Mouse (Mus musculus): ENCODE results near the gene Mdk. TPM values are rescaled to one million over a fixed set of nuclear protein-coding genes. Genes with fewer than 3 reads are reported as not detected.

The Mdk gene
- polyA plus RNA-seq, 1 experiment = 1.1 TPM

DNA sequence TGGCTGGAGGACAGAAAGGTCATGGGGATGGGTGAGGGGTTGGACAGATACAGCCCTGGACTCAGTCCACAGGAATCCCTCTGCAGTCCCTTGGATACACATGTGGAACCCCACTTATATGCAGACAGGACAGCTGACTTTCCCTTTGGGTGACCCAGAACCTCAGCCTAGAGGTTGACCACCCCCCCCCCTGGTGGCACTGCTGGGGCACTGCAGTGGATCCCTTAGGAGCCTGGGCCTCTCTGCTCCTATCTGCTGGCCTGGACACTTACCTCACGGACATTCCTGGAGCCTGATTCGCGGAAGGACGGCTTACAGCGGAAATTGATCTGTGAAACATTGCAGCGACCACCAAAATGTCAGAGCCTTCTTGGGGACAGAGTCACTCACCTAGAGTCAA lies 10.3 kb upstream of the Mdk start:
- Histone ChIP-seq H3K4me1 (ENCODE audit: control insufficient read depth) (peaks cover 38% of the 10 kb centered on the region), H3K27me3 (ENCODE audit: control insufficient read depth) (no peaks in the 10 kb centered on the region), H3K4me3 (replicated peaks) (no peak overlapping the region), H3K9me3 (ENCODE audit: control insufficient read depth, low read length) (no peaks in the 10 kb centered on the region), H3K36me3 (ENCODE audit: control insufficient read depth) (peaks cover 90% of the 10 kb centered on the region)
- no peak for TF ChIP-seq GATA1 (IDR thresholded peaks at IDR 0.05; ENCODE audit: low read length)
- TF ChIP-seq TAL1 (IDR thresholded peaks at IDR 0.05; ENCODE audit: low read length) = no peak

DNA sequence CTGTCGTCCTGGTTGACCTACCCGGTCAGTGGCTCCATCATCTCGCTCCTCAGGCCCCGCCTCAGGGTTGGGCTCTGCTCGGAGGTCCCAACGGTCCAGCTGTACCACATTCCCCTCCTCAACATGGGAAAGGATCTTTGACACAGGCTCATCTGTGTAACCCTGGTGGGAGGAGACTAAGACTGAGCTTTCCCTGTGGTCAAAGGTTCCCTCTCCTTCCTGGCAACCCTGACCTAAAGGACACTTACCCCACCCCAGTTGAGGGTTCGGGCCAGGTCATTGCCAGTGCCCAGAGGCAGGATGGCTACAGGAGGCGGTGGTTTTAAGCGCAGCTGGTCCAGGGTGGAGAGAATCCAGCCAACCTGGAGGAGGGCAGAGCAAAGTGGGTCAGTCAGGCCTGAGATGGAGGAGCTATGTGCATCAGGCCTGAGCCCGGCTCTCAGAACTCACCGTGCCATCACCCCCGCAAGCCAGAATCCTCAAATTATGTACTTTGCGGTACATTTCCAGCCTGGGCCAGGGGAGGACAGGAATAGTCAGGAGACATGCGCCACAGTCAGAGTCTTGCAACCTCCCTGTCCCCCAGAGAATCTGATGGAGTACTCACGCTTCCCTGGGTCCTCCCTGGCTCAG lies 7.3 kb upstream of the Mdk start:
- Histone ChIP-seq H3K27me3 (ENCODE audit: control insufficient read depth) (no peaks in the 10 kb centered on the region), H3K4me3 (replicated peaks) (no peak overlapping the region), H3K9me3 (ENCODE audit: control insufficient read depth, low read length) (no peaks in the 10 kb centered on the region), H3K36me3 (ENCODE audit: control insufficient read depth) (peaks cover 97% of the 10 kb centered on the region), H3K4me1 (ENCODE audit: control insufficient read depth) (peaks cover 9% of the 10 kb centered on the region)
- TF ChIP-seq TAL1 (IDR thresholded peaks at IDR 0.05; ENCODE audit: low read length) = no peak
- TF ChIP-seq GATA1 (IDR thresholded peaks at IDR 0.05; ENCODE audit: low read length) = no peak

DNA sequence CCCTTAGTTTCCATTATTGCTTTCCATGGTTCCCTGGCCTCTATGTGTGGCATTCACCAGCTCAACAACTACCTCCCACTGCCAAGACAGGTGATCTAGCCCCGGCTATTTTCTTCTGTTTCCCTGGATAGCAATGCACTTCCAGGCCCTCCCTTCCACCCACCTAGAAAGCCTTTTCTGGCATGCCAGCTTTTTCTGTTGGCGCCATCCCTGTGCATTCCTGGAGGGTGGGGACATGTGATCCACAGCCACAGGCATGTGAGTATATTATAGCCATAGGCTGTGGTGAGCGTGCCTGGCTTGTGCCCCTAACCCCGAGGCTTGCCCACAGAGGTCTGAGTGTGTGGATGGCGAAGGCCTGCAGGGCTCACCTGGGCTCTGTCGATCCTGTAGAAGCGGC lies 4.1 kb upstream of the Mdk start:
- H3K36me3 ChIP-seq (ENCODE audit: control insufficient read depth) = peaks cover 83% of the 10 kb centered on the region
- no peak overlapping the region for H3K4me3 ChIP-seq (replicated peaks)
- no peaks in the 10 kb centered on the region for H3K9me3 ChIP-seq (ENCODE audit: control insufficient read depth, low read length)

DNA sequence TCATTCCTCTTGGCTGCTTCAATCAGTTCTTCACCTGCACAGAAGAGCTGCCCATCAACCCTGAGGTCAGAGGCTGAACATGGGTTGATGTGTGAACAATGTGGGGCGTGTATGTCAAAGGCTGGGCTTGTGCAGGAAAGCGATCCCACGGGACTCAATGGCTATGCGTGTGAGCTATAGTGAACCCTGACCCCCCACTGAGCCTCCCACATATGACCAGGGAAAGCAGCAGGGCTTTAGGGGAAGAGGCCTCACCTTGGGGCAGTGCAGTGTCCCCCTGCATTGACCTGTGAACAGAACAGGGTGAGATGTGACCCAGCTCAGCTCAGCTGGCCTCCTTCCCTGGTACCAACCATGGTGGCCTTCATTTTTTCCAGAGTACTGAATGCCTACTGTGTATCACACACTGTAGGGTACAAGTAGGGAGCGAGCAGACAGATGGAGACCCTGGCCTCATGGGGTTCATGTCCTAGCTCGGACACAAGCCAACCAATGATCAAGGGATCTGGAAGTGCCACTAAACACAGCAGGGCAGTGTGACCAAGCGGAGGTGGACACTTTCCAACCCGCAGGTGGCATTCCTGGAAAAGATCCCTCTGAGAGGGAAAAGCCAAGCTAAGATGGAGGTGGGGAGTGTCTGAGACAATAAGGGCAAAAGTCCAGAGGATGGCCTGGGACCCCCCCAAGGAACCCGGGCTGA lies 2.9 kb upstream of the Mdk start:
- Histone ChIP-seq H3K4me3 (replicated peaks) (no peak overlapping the region), H3K27me3 (ENCODE audit: control insufficient read depth) (peaks cover 23% of the 10 kb centered on the region), H3K4me1 (ENCODE audit: control insufficient read depth) (peaks cover 32% of the 10 kb centered on the region), H3K9me3 (ENCODE audit: control insufficient read depth, low read length) (no peaks in the 10 kb centered on the region), H3K36me3 (ENCODE audit: control insufficient read depth) (peaks cover 73% of the 10 kb centered on the region)
- TF ChIP-seq GATA1 (IDR thresholded peaks at IDR 0.05; ENCODE audit: low read length) (no peak), TAL1 (IDR thresholded peaks at IDR 0.05; ENCODE audit: low read length) (no peak)

More for the DNA sequence above, 4.1 kb upstream of the Mdk start:
- peaks cover 25% of the 10 kb centered on the region for H3K4me1 ChIP-seq (ENCODE audit: control insufficient read depth)
- TF ChIP-seq GATA1 (IDR thresholded peaks at IDR 0.05; ENCODE audit: low read length) (no peak), TAL1 (IDR thresholded peaks at IDR 0.05; ENCODE audit: low read length) (no peak)
- peaks cover 11% of the 10 kb centered on the region for H3K27me3 ChIP-seq (ENCODE audit: control insufficient read depth)

DNA sequence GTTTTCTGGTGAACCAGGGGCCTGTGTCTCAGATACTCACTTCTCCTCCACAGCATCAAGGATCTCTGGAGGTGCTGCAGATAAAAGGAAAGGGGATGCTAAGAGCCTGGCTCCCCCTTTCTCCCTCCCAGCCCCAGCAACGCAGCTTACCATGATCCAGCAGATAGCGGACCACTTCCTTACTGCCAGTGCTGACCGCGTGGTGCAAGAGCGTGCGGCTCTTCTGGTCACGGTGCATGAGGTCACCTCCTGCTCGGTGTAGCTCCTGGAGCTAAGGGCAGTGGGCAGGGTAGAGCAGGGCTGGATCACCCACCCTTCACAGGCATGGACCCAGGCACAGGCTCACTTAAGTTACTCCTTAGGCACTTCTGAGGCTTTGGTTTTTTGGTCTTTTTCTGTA lies 1.9 kb upstream of the Mdk start:
- no peak overlapping the region for H3K4me3 ChIP-seq (replicated peaks)
- H3K4me1 ChIP-seq (ENCODE audit: control insufficient read depth) = peaks cover 33% of the 10 kb centered on the region
- peaks cover 63% of the 10 kb centered on the region for H3K36me3 ChIP-seq (ENCODE audit: control insufficient read depth)
- no peak for TF ChIP-seq TAL1 (IDR thresholded peaks at IDR 0.05; ENCODE audit: low read length)
- no peak for TF ChIP-seq GATA1 (IDR thresholded peaks at IDR 0.05; ENCODE audit: low read length)
- H3K9me3 ChIP-seq (ENCODE audit: control insufficient read depth, low read length) = no peaks in the 10 kb centered on the region
- peaks cover 29% of the 10 kb centered on the region for H3K27me3 ChIP-seq (ENCODE audit: control insufficient read depth)

DNA sequence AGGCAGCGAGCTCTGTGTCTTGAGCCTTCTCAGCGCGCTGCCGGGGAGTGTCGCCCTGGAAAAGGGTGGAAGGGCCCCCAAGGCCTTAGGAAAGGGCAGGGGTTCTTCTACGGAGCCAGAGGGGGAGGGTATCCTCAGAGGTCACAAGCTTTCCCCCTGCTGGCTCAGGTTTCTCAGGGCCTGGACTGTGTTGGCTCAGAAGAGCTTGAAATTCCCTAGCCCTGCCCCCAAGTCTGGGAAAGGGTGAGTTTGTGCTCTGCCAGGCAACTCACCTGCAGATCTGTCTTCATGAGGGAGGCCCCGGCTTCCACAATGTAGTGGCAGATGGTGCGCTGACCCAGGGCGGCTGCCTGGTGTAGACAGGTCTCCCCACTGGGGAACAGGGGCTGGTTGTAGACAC lies 1.4 kb upstream of the Mdk start:
- H3K27me3 ChIP-seq (ENCODE audit: control insufficient read depth) = peaks cover 34% of the 10 kb centered on the region
- H3K4me1 ChIP-seq (ENCODE audit: control insufficient read depth) = peaks cover 33% of the 10 kb centered on the region
- TF ChIP-seq GATA1 (IDR thresholded peaks at IDR 0.05; ENCODE audit: low read length) (no peak), TAL1 (IDR thresholded peaks at IDR 0.05; ENCODE audit: low read length) (no peak)
- no peak overlapping the region for H3K4me3 ChIP-seq (replicated peaks)
- peaks cover 58% of the 10 kb centered on the region for H3K36me3 ChIP-seq (ENCODE audit: control insufficient read depth)
- no peaks in the 10 kb centered on the region for H3K9me3 ChIP-seq (ENCODE audit: control insufficient read depth, low read length)

DNA sequence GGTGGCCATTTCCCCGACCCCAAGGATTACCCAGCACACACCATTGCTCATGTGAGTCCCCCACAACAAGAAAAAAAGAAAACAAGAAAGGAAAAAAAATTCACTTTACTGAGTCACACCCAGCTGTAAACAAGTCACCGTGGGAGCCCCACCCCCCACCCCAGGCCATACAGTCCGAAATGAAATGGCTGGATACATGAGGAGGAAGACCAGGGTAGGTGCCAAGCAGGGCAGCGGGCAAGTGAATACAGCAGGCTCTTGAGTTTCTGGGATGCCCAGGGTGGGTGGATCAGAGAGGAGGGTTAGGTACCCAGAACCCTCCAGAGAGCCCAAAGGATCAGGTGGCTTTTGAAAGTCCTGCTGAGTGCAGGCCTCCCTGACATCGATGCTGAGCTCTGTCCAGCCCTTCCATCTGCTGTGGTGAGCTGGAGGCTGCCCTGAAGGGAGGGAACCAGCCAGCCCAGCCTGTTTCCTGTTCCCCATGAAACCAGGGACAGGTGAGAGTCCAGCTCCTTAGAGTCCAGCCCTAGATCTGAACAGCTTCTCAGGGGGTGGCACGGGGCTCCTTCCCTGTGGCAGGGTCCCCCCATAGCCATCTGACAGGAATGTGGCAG lies 747 bp upstream of the Mdk start:
- no peaks in the 10 kb centered on the region for H3K9me3 ChIP-seq (ENCODE audit: control insufficient read depth, low read length)
- peaks cover 39% of the 10 kb centered on the region for H3K4me1 ChIP-seq (ENCODE audit: control insufficient read depth)
- TF ChIP-seq TAL1 (IDR thresholded peaks at IDR 0.05; ENCODE audit: low read length) (no peak), GATA1 (IDR thresholded peaks at IDR 0.05; ENCODE audit: low read length) (no peak)
- H3K36me3 ChIP-seq (ENCODE audit: control insufficient read depth) = peaks cover 51% of the 10 kb centered on the region
- H3K27me3 ChIP-seq (ENCODE audit: control insufficient read depth) = peaks cover 40% of the 10 kb centered on the region
- H3K4me3 ChIP-seq (replicated peaks) = peak overlapping the region; percentile 34

DNA sequence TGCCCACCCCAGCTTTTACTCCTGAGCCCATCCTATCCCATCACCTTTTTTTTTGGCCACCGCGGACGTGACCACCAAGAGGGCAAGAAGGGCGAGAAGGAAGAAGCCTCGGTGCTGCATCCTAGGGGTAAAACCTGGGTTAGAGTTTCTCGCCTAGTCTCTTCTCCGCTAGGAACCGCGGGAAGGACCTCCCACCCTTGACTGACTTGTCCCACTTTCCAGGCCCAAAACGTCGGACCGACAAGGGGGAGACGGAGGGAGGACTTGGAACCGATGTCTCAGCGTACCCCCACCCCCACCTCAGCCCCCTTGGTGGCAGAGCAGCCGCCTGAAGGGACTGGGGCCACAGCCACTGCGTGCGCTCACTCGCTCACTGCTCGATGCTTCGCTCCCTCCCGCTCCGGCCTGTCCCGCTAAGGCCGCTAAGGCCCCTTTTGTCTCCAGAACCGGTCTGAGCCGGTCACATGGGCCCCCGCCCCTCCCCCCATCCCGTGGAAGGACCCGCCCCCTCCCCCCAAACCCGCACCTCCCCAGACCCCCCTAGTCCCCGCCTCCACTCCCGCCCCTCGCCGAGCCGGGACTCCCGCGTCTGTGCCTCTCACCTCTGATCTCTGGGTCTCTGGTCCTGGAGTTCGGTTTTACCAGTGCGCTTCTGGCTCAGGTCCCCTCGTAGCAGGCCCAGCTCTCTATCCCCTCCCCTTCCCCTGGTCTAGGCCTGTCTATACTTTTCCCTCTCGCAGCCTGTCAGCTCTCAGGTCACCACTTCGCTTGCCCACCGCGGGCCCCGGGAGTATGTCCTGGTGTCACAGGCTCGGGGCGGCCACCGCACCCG lies 553 bp downstream of the Mdk start:
- Histone ChIP-seq H3K4me1 (ENCODE audit: control insufficient read depth) (peaks cover 45% of the 10 kb centered on the region), H3K36me3 (ENCODE audit: control insufficient read depth) (peaks cover 38% of the 10 kb centered on the region), H3K4me3 (replicated peaks) (peak overlapping the region; percentile 39), H3K9me3 (ENCODE audit: control insufficient read depth, low read length) (no peaks in the 10 kb centered on the region), H3K27me3 (ENCODE audit: control insufficient read depth) (peaks cover 47% of the 10 kb centered on the region)
- TF ChIP-seq GATA1 (IDR thresholded peaks at IDR 0.05; ENCODE audit: low read length) = no peak
- no peak for TF ChIP-seq TAL1 (IDR thresholded peaks at IDR 0.05; ENCODE audit: low read length)

Data from erythroblast, embryonic 14.5 days (primary cell).